Mouse (Mus musculus): Measurements from ENCODE around the gene Plagl1.
A peak's percentile ranks its signal among the peaks of the same experiment; 100 is the strongest.
"Not testable (repeated sequence)": the region's sequence is repeated elsewhere in the genome, so short reads cannot be mapped to it uniquely, and the experiment has no call there.

The Plagl1 gene

DNA sequence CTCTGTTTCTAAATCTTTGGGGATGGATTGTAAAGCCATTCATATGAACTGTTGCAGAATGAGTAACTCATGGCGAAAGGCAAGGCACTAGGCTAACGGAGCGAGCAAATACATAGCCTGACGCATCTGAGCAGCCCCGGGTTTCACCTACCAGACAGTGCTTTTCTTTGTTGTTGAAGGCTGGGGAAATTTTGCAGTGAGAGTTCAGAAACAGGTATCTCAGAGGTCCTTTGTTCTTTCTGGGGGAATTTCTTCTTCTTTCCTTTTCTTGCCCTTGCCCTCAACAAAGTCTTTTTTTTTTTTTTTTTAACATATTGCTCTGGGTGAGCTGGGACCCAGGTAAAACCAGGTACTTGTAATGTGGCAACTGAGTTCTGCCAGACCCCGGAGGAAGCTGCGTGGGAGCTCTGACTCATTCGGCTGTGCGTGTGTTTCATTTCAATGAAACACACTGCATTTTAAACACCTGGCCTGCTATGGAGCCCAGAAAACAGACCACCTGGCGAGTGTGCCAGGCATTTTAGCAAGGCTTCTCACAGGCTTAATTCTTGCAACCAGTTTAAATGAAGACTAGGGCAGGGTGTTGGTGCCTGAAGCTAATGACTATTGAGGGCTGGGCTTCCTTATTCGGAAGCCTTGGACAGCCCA is at the start of gene Plagl1:
TSS of gene Plagl1 (plus strand) at position 484 of the 648 bp plus-strand sequence.
- DNase-seq (ENCODE audit: low spot score in 2 of 2): no peak

GRCm38 (mm10) chr10:13014026-13014425 is 46.3 kb upstream of the Plagl1 start:
- DNase-seq (ENCODE audit: low spot score in 2 of 2): no peak

GRCm38 (mm10) chr10:13016573-13016972 is 43.7 kb upstream of the Plagl1 start:
- DNase-seq (ENCODE audit: low spot score in 2 of 2): peak in 1 of 2 experiments; percentile 74

GRCm38 (mm10) chr10:13018510-13018909 is 41.8 kb upstream of the Plagl1 start:
- DNase-seq (ENCODE audit: low spot score in 2 of 2): peak in 1 of 2 experiments; percentile 35

DNA sequence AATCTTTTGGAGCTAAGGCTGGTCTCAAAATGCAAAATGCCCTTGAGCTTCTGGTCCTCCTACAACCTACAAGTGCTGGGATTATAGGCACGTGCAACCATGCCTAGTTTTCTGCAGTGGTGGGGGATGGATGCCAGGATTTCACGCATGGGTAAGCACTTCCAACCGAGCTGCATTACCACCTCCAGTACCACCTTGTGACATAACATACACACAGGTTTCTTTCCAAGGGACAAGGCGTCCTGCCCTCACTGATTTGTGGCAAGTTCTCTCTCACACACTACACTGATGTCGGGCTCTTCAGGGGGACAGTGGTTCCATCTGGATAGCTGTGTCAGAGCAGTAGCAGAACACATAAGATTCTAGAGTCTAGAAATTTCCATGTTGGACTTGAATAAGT is 41.3 kb upstream of the Plagl1 start:
- DNase-seq (ENCODE audit: low spot score in 2 of 2): no peak

DNA sequence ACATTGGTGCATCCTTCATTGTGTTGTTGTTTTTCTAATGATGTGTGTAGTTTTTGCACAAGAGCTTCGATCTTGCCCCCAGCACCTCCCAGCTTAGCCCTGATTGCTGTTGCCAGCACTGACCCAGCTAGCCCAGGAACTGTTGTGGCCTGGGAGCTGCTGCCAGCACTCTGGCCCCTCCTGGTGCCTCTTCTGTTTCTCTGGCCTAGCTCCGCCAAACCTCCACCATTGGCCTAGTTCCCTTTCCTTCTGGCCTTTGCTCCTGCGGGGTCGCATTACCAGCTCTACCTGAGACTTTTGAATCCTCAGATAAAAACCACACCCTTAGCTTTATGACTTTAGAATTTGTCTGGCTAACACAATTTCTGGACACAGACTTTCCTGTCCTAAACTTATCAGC is 38.2 kb upstream of the Plagl1 start:
- no peak for DNase-seq (ENCODE audit: low spot score in 2 of 2)

DNA sequence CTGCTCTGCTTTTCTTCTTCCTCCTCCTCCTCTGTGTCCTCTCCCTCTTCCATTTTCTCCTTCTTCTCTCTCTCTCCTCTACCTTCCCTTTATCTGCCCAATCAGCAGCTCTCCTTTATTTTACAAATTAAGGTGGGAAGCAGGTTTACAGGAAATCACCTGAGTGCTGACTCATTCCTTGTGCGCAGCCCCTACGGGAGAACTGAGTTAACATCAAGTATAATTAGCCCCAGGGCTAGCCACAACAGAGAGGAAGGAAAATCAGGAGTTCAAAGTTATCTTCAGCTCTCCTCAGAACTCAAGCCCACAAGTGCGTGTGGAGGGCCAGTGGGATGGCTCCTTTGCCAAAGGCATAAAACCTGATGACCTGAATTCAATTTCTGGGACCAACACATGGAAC is 36.3 kb upstream of the Plagl1 start:
- not testable (repeated sequence) for DNase-seq (ENCODE audit: low spot score in 2 of 2)

- DNase-seq (ENCODE audit: low spot score in 2 of 2): no peak
These were observed 32.6 kb upstream of the Plagl1 start for GRCm38 (mm10) chr10:13027702-13028101.

DNA sequence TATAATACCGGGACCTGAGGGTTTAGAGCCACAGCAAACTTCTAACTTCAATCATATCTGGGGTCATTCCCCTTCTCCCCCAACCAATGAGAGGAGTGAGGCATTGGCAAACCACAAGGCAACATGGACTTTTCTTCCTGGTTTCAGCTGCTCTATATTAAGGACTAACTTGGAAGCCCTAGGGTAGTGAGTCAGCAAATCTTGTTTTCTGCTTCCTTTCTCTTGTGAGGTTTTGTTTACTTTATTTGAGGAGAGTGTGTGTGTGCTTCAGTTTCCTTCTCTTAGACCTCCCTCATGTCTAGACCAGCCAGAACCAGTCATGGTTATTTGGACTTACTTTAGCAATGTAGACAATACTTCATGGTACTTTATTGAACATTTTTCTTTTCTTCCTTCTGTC is 32.1 kb upstream of the Plagl1 start:
- no peak for DNase-seq (ENCODE audit: low spot score in 2 of 2)

DNA sequence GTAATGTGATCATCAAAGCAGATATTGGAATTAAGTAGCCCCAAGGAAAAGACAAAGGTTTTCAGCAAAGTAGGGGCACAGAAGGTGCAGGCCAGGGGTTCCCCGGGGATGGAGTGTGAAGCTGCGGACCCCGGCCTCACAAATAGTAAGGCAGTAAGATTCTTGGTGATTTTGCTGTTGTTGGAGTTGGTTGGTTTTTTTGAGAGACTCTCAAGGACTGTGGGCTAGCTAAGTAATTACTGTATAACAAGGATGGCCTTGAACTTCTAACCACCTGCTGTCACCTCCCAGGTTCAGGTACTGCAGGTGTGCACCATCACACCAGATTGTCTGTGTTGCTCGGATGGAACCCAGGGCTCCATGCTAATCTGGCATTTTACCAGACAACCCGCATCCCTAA is 30.9 kb upstream of the Plagl1 start:
- no peak for DNase-seq (ENCODE audit: low spot score in 2 of 2)

DNA sequence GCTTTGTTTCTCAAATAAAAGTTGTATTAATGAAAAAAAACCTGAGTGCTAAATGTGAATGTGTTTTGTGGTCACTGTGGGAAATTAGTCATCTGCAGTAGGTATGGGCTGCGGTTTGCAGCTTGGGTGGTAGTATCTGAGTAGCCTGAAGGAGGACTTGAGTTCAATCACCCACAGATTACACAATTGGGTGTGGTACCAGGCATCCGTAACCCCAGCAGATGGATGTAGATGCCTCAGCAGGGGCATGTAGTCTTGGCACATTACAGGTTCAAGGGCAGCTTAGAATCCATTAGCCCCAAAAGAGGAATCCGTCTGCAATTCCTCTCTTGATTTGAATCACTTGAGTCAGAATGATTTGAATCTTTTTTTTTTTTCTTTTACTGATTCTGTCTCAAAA is 25.0 kb upstream of the Plagl1 start:
- DNase-seq (ENCODE audit: low spot score in 2 of 2): no peak

GRCm38 (mm10) chr10:13039637-13040174 is 20.6 kb upstream of the Plagl1 start:
- no peak for DNase-seq (ENCODE audit: low spot score in 2 of 2)

- no peak for DNase-seq (ENCODE audit: low spot score in 2 of 2)
These were observed 15.6 kb upstream of the Plagl1 start for GRCm38 (mm10) chr10:13044659-13045058.

DNA sequence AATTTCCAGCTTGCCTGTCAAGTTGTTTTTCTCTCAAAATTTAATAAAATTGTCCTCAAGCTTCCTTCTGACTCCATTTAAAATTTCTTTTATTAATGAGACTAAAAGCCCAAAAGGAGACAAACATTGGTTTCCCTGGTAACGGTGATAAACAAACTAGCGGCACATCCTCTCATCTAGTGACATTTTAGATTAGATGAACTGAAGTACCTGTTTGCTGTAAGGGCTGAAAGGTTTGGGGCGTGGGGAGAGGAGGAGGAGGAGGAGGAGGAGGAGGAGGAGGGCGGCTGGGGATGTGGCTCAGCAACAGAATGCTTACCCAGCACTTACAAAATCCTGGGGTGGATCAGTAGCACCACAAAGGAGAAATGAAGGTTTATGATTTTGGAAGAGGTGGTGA is 12.5 kb upstream of the Plagl1 start:
- no peak for DNase-seq (ENCODE audit: low spot score in 2 of 2)

DNA sequence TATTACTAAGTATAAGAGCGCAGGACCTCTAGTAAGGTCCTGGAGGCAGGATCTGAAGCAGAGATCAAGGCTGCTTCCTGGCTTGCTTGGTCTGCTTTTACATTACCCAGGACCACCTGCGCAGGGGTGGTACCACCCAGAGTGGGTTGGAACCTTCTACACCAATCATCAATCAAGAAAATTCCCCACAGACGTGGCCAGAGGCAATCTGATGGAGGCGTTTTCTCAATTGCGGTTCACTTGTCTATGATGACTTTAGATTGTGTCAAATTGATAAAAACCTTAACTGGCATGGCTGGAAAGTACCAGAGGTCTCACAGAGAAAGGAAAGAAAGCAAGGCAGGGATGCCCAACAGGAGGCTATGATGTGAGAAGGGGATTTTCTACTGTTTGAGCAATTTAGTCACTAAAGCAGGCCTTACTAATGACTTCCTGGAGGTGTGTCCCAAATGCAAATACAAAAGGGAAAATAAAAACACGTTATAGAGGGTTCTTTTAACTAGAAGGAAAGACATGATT is 3.4 kb upstream of the Plagl1 start:
- DNase-seq (ENCODE audit: low spot score in 2 of 2): no peak

DNA sequence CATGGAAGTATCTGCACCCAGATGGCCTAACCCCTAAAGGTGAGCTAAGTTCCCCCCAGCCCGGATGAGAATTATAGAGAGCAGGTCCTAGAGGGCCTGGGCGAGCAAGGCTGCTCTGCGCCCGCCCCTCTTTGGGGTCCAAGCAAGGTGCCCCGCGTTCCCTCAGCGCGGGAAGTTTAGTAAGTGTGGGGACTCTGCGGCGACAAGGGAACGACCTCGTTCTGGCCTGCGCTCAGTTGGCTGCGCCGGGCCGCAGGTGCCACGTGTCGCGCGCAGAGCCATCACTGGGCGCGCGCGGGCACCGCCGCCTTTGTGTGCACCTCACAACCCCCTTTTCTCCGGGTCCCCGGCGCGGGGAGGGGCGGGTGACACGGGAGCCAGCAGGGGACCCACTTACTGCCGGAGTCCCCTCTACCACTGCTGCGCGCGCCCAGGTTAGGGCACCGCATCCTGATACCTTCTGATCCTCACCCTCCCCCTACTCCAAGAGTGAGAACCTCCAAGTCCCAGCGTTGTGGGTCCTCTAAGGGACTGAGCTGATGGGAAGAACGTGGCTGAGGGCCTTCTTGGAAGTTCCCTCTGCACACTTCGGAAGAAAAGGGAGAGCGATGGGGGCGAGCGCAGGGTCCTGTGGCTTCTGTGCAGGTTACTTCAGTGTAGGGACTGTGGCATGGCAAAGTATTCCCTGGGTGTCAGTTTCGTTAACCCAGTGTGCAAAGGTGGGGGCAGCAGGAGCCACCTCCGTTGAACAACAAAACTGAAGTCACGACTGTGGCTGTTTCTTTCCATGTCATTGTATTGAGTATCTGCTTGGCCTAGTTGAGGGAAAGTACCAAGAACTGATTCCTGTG is 742 bp downstream of the Plagl1 start:
- DNase-seq (ENCODE audit: low spot score in 2 of 2): no peak

- no peak for DNase-seq (ENCODE audit: low spot score in 2 of 2)
These were observed 2.1 kb downstream of the Plagl1 start for GRCm38 (mm10) chr10:13062373-13062772.

DNA sequence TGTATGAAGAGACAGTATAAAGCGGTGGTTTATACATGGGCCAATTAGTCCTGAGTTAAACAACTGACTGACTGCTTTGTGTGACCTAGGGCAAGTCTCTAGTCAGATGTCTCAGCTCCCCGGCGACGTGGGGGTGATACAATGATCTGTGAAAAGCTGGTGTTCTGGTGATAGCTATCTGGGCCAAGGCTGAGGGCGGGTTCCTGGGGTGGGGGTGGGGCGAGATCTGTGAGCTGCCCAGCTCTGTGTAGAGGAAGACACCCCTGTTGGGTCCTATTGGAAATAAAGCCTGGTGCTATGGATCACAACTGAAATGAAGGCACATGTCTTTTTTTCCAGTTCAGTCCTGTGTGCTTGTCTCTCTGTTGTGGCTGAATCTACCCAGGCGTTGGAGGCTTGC is 3.2 kb downstream of the Plagl1 start:
- DNase-seq (ENCODE audit: low spot score in 2 of 2): no peak

GRCm38 (mm10) chr10:13065129-13065752 is 4.9 kb downstream of the Plagl1 start:
- no peak for DNase-seq (ENCODE audit: low spot score in 2 of 2)

DNA sequence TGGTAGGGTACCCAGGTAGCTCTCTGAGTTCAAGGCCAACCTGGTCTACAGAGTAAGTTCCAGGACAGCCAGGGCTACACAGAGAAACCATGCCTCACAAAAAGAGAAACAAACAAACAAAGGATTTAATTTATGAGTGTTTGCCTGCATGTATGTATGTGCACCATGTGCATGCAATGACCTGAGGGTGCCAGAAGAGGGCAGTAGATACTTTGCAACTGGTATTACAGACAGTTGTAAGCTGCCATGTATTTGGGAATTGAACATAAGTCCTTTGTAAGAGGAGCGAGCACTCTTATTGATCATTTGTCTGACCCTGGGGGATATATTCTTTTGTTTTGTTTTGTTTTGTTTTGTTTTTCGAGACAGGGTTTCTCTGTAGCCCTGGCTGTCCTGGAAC is 10.7 kb downstream of the Plagl1 start:
- no peak for DNase-seq (ENCODE audit: low spot score in 2 of 2)

DNA sequence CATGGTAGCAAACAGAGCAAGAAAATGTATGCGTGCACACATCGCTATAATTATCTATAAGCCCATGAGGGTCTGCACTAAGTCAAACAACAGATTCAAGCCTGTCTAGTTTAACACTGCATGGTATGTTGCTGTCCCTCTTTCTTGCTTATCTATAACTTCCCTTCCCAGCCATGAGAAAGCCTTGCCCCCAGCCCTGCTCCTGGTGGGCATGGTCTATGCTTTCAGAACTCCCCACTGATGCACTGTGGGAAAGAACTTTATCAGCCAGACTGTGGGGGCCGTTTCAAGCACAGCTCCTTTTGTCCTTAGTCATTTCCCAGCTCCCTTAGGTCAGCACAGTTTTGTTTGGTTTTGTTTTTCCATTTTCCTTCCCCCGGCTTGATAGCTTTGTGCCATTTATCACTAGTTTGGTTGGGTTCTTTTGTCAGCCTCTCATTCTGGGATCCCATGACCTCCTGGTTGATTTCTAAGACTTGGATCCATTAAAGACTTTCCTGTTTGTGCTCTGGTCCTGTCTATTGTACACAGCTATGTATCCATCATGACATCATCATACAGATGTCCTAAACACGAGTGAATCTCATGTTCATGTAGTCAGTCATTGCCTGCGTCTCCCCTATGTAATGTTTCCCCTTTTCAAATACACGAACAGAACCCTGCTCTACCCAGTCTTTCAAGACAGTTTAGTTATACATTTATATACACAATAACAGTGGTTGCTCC is 16.7 kb downstream of the Plagl1 start:
- no peak for DNase-seq (ENCODE audit: low spot score in 2 of 2)

GRCm38 (mm10) chr10:13082459-13082858 is 22.2 kb downstream of the Plagl1 start:
- no peak for DNase-seq (ENCODE audit: low spot score in 2 of 2)

Data from thymus, postnatal 10 days (tissue).